Mouse (Mus musculus): ENCODE measurements at regions not wholly inside any gene's neighbourhood (a gene's known extent, or its start where the extent isn't known, plus 50 kb on each side); places are given as distances from the start of the nearest gene placed in this dataset.

GRCm38 (mm10) chr9:115457889-115458710 is 147.9 kb upstream of the Stt3b start:
- no peak for TF ChIP-seq CTCF (IDR thresholded peaks at IDR 0.05)
- no peak for TF ChIP-seq EP300 (IDR thresholded peaks at IDR 0.05)

Data from lung, postnatal 0 days (tissue).